Mouse (Mus musculus): Measurements from ENCODE around the gene Esyt3. TPM values are rescaled to one million over a fixed set of nuclear protein-coding genes. Genes with fewer than 3 reads are reported as not detected.

Gene Esyt3
- 0.43 and 0.48 TPM in 2 replicates for polyA plus RNA-seq (2015; fragmentation: Nextera tagmentation; extraction: Ambion mirVana)

- ATAC-seq (ENCODE audit: low read depth) = peak; percentile 64
- peak within 1 kb of the TSS; percentile 61 for H3K9ac ChIP-seq
- H3K36me3 ChIP-seq = no peaks in the 10 kb centered on the region
- peak within 1 kb of the TSS; percentile 45 for H3K4me3 ChIP-seq
- no peak within 1 kb of the TSS for H3K27ac ChIP-seq (replicated peaks)
- H3K4me1 ChIP-seq (replicated peaks) = peaks cover 17% of the 10 kb centered on the region
- H3K9me3 ChIP-seq = no peaks in the 10 kb centered on the region
- H3K27me3 ChIP-seq = peaks cover 69% of the 10 kb centered on the region
- under 1% methylated on average over 66 of the region's 66 CpGs for WGBS
- peak within 1 kb of the TSS; percentile 93 for H3K4me2 ChIP-seq
These were observed at the start of gene Esyt3 for GRCm38 (mm10) chr9:99357921-99358692. Esyt3 (minus strand) TSS chr9:99358557.

- no peak overlapping the region for H3K4me3 ChIP-seq
- no peaks in the 10 kb centered on the region for H3K27me3 ChIP-seq
- H3K27ac ChIP-seq (replicated peaks) = no peak overlapping the region
- H3K4me2 ChIP-seq = no peak overlapping the region
- H3K9ac ChIP-seq = no peak overlapping the region
- H3K4me1 ChIP-seq (replicated peaks) = peaks cover 13% of the 10 kb centered on the region
- H3K36me3 ChIP-seq = peaks cover 26% of the 10 kb centered on the region; the same call in 1 of the 2 replicates
- no peak; the same call in 1 of the 2 replicates for ATAC-seq (ENCODE audit: low read depth)
- WGBS = 73% methylated on average over 9 of the region's 9 CpGs
- no peaks in the 10 kb centered on the region for H3K9me3 ChIP-seq
These were observed 43.1 kb upstream of the Esyt3 start for GRCm38 (mm10) chr9:99401288-99401974.

GRCm38 (mm10) chr9:99400781-99401180 lies 42.4 kb upstream of the Esyt3 start:
- 82% methylated on average over 6 of the region's 6 CpGs for WGBS
- Histone ChIP-seq H3K9ac (no peak overlapping the region), H3K9me3 (no peaks in the 10 kb centered on the region), H3K4me2 (no peak overlapping the region), H3K27ac (replicated peaks) (no peak overlapping the region), H3K36me3 (peaks cover 27% of the 10 kb centered on the region; the same call in 1 of the 2 replicates), H3K27me3 (no peaks in the 10 kb centered on the region), H3K4me1 (replicated peaks) (peaks cover 13% of the 10 kb centered on the region), H3K4me3 (no peak overlapping the region)
- no peak for ATAC-seq (ENCODE audit: low read depth)

GRCm38 (mm10) chr9:99397056-99397815 lies 38.9 kb upstream of the Esyt3 start:
- Histone ChIP-seq H3K9ac (no peak overlapping the region), H3K27me3 (no peaks in the 10 kb centered on the region), H3K4me3 (no peak overlapping the region), H3K36me3 (peaks cover 26% of the 10 kb centered on the region), H3K4me2 (no peak overlapping the region), H3K27ac (replicated peaks) (no peak overlapping the region), H3K9me3 (no peaks in the 10 kb centered on the region), H3K4me1 (replicated peaks) (peaks cover 19% of the 10 kb centered on the region)
- ATAC-seq (ENCODE audit: low read depth) = no peak
- WGBS = 82% methylated on average over 13 of the region's 13 CpGs

GRCm38 (mm10) chr9:99394366-99394765 lies 36.0 kb upstream of the Esyt3 start:
- 71% methylated on average over 11 of the region's 11 CpGs for WGBS
- no peaks in the 10 kb centered on the region for H3K9me3 ChIP-seq
- peaks cover 9% of the 10 kb centered on the region; the same call in 1 of the 2 replicates for H3K4me1 ChIP-seq (replicated peaks)
- ATAC-seq (ENCODE audit: low read depth) = no peak
- H3K27me3 ChIP-seq = no peaks in the 10 kb centered on the region
- peaks cover 42% of the 10 kb centered on the region for H3K36me3 ChIP-seq
- no peak overlapping the region for H3K9ac ChIP-seq
- H3K4me3 ChIP-seq = no peak overlapping the region
- no peak overlapping the region for H3K4me2 ChIP-seq
- H3K27ac ChIP-seq (replicated peaks) = no peak overlapping the region

- no peak overlapping the region for H3K4me2 ChIP-seq
- no peaks in the 10 kb centered on the region for H3K27me3 ChIP-seq
- H3K9me3 ChIP-seq = no peaks in the 10 kb centered on the region
- H3K27ac ChIP-seq (replicated peaks) = no peak overlapping the region
- 95% methylated on average over 8 of the region's 8 CpGs for WGBS
- no peak for ATAC-seq (ENCODE audit: low read depth)
- no peak overlapping the region for H3K9ac ChIP-seq
- H3K4me3 ChIP-seq = no peak overlapping the region
- peaks cover 9% of the 10 kb centered on the region; the same call in 1 of the 2 replicates for H3K4me1 ChIP-seq (replicated peaks)
- H3K36me3 ChIP-seq = peaks cover 51% of the 10 kb centered on the region
These were observed 34.8 kb upstream of the Esyt3 start for GRCm38 (mm10) chr9:99393146-99393545.

- no peak overlapping the region for H3K27ac ChIP-seq (replicated peaks)
- H3K4me2 ChIP-seq = no peak overlapping the region
- peaks cover 5% of the 10 kb centered on the region; the same call in 1 of the 2 replicates for H3K4me1 ChIP-seq (replicated peaks)
- H3K9me3 ChIP-seq = no peaks in the 10 kb centered on the region
- no peak overlapping the region for H3K4me3 ChIP-seq
- WGBS = 93% methylated on average over 10 of the region's 10 CpGs
- no peak overlapping the region for H3K9ac ChIP-seq
- peaks cover 63% of the 10 kb centered on the region for H3K36me3 ChIP-seq
- ATAC-seq (ENCODE audit: low read depth) = no peak
- no peaks in the 10 kb centered on the region for H3K27me3 ChIP-seq
These were observed 33.2 kb upstream of the Esyt3 start for GRCm38 (mm10) chr9:99391557-99391956.

- H3K27ac ChIP-seq (replicated peaks) = no peak overlapping the region
- H3K36me3 ChIP-seq = peaks cover 68% of the 10 kb centered on the region
- ATAC-seq (ENCODE audit: low read depth) = no peak
- H3K4me1 ChIP-seq (replicated peaks) = peaks cover 5% of the 10 kb centered on the region; the same call in 1 of the 2 replicates
- no peak overlapping the region for H3K9ac ChIP-seq
- no peak overlapping the region for H3K4me3 ChIP-seq
- H3K27me3 ChIP-seq = no peaks in the 10 kb centered on the region
- no peaks in the 10 kb centered on the region for H3K9me3 ChIP-seq
- 56% methylated on average over 2 of the region's 2 CpGs for WGBS
- H3K4me2 ChIP-seq = no peak overlapping the region
These were observed 32.4 kb upstream of the Esyt3 start for GRCm38 (mm10) chr9:99390716-99391115.

GRCm38 (mm10) chr9:99390201-99390600 lies 31.8 kb upstream of the Esyt3 start:
- no peak overlapping the region for H3K9ac ChIP-seq
- ATAC-seq (ENCODE audit: low read depth) = no peak
- H3K4me3 ChIP-seq = no peak overlapping the region
- H3K4me2 ChIP-seq = no peak overlapping the region
- no peaks in the 10 kb centered on the region for H3K27me3 ChIP-seq
- no peaks in the 10 kb centered on the region for H3K9me3 ChIP-seq
- no peak overlapping the region for H3K27ac ChIP-seq (replicated peaks)
- H3K36me3 ChIP-seq = peaks cover 68% of the 10 kb centered on the region
- H3K4me1 ChIP-seq (replicated peaks) = peaks cover 5% of the 10 kb centered on the region; the same call in 1 of the 2 replicates
- 84% methylated on average over 5 of the region's 5 CpGs for whole genome bisulfite sequencing

- H3K4me2 ChIP-seq = no peak overlapping the region
- no peak overlapping the region for H3K27ac ChIP-seq (replicated peaks)
- H3K27me3 ChIP-seq = no peaks in the 10 kb centered on the region
- peaks cover 4% of the 10 kb centered on the region; the same call in 1 of the 2 replicates for H3K4me1 ChIP-seq (replicated peaks)
- no peak for ATAC-seq (ENCODE audit: low read depth)
- peaks cover 68% of the 10 kb centered on the region for H3K36me3 ChIP-seq
- H3K4me3 ChIP-seq = no peak overlapping the region
- 85% methylated on average over 8 of the region's 8 CpGs for WGBS
- H3K9ac ChIP-seq = no peak overlapping the region
- H3K9me3 ChIP-seq = no peaks in the 10 kb centered on the region
These were observed 31.1 kb upstream of the Esyt3 start for GRCm38 (mm10) chr9:99389506-99389905.

GRCm38 (mm10) chr9:99388856-99389255 lies 30.5 kb upstream of the Esyt3 start:
- WGBS = 79% methylated on average over 9 of the region's 9 CpGs
- no peak for ATAC-seq (ENCODE audit: low read depth)
- Histone ChIP-seq H3K9me3 (no peaks in the 10 kb centered on the region), H3K4me3 (no peak overlapping the region), H3K4me1 (replicated peaks) (no peaks in the 10 kb centered on the region), H3K4me2 (no peak overlapping the region), H3K36me3 (peaks cover 68% of the 10 kb centered on the region), H3K9ac (no peak overlapping the region), H3K27me3 (no peaks in the 10 kb centered on the region), H3K27ac (replicated peaks) (no peak overlapping the region)

- Histone ChIP-seq H3K4me3 (no peak overlapping the region), H3K27ac (replicated peaks) (no peak overlapping the region), H3K36me3 (peaks cover 67% of the 10 kb centered on the region), H3K27me3 (no peaks in the 10 kb centered on the region), H3K4me1 (replicated peaks) (no peaks in the 10 kb centered on the region), H3K4me2 (no peak overlapping the region), H3K9me3 (no peaks in the 10 kb centered on the region), H3K9ac (no peak overlapping the region)
- WGBS = 70% methylated on average over 5 of the region's 5 CpGs
- ATAC-seq (ENCODE audit: low read depth) = no peak; the same call in 1 of the 2 replicates
These were observed 29.7 kb upstream of the Esyt3 start for GRCm38 (mm10) chr9:99388078-99388477.
